Comparison of ENCODE assay signal across 7 mouse cellular contexts in genomic region chr16:51937298-51937697, GRCm38 (mm10).
DNase-seq lines count a peak whose midpoint lies in the region; ATAC-seq lines count a peak whose summit lies in the region.

No protein-coding gene starts in this region.

- peak; percentile 26 for DNase-seq in NIH3T3 (ENCODE audit: low read depth)
- peak; percentile 86 for DNase-seq in cerebellum, adult 11 months
- DNase-seq in frontal cortex, postnatal 36 days (ENCODE audit: low spot score in 2 of 2), result peak; percentile 47 to 70
- peak; percentile 58 to 62 for DNase-seq in left cerebral cortex, postnatal 14 days (ENCODE audit: low spot score in 2 of 2)
- no peak for DNase-seq in B cell, adult 2 months
- DNase-seq in lung, postnatal 36 days, result no peak

- no peak for ATAC-seq in CD4-positive, CD25-positive, alpha-beta regulatory T cell, adult 4 months

- intact Hi-C loops in left cerebral cortex, postnatal 14 days (cut with DNase I), result no loop called here

Comparison
In these comparisons a context has a peak if more than half of its experiments do, and no peak if none do; other contexts are left out.
1. DNase-seq: peak in NIH3T3 (single experiment), cerebellum, adult 11 months (single experiment), frontal cortex, postnatal 36 days (2 of 2) and left cerebral cortex, postnatal 14 days (2 of 2); none in B cell, adult 2 months (0 of 2) and lung, postnatal 36 days (single experiment).